Mouse (Mus musculus) MEL (cell line): ENCODE data around the gene Nhsl2. TPM values are rescaled to one million over a fixed set of nuclear protein-coding genes. Genes with fewer than 3 reads are reported as not detected.

Source experiments
- DNase-seq: peaks from one replicate; pipeline ENCODE4 v3.0.0; 2011; ENCODE audit warnings: low read depth, low spot score
- H3K27ac ChIP-seq: 2 replicates; pipeline ENCODE4 v1.5.1; 2012; ENCODE audit warnings: low read depth, mild to moderate bottlenecking, control low read depth, low read length, moderate library complexity; ENCODE audit not compliant: control insufficient read depth
- H3K27me3 ChIP-seq, 2 experiments: fragments of 150-350 bp in 1 of 2; sonication (generic) in 1 of 2; 2 replicates each; pipeline ENCODE4 v1.6.1; 2012; ENCODE audit warnings: low read length in 2 of 2, mild to moderate bottlenecking in 2 of 2, improper control_type of control experiment in 1 of 2, moderate library complexity in 1 of 2; ENCODE audit not compliant: insufficient read depth in 2 of 2, control insufficient read depth in 1 of 2
- H3K36me3 ChIP-seq, 2 experiments: 2 replicates each; pipeline ENCODE4 v1.6.1; 2012 to 2014; ENCODE audit warnings: low read length in 2 of 2, improper control_type of control experiment in 1 of 2, inconsistent platforms in 1 of 2, mild to moderate bottlenecking in 1 of 2; ENCODE audit not compliant: insufficient read depth in 2 of 2, control insufficient read depth in 1 of 2
- H3K4me1 ChIP-seq, 2 experiments: fragments of 150-350 bp in 1 of 2; sonication (generic) in 1 of 2; 2 replicates each; pipeline ENCODE4 v1.6.1; 2012; ENCODE audit warnings: low read length in 2 of 2, improper control_type of control experiment in 1 of 2, mild to moderate bottlenecking in 1 of 2; ENCODE audit not compliant: insufficient read depth in 2 of 2, control insufficient read depth in 1 of 2
- H3K4me3 ChIP-seq, 2 experiments: fragments of 150-350 bp in 1 of 2; sonication (generic) in 1 of 2; 2 replicates each; pipeline ENCODE4 v1.5.1; 2012; ENCODE audit warnings: low read depth in 2 of 2, low read length in 2 of 2, mild to moderate bottlenecking in 2 of 2, moderate library complexity in 2 of 2, control low read depth in 1 of 2, improper control_type of control experiment in 1 of 2; ENCODE audit not compliant: control insufficient read depth in 1 of 2, insufficient read depth in 1 of 2
- H3K79me2 ChIP-seq: 2 replicates; pipeline ENCODE4 v1.6.1; 2012; ENCODE audit warnings: mild to moderate bottlenecking, low read length, moderate library complexity; ENCODE audit not compliant: control insufficient read depth, poor library complexity, insufficient read depth
- H3K9ac ChIP-seq: 2 replicates; pipeline ENCODE4 v1.6.1; 2012; ENCODE audit warnings: low read depth, mild to moderate bottlenecking, control low read depth, low read length, moderate library complexity; ENCODE audit not compliant: control insufficient read depth, poor library complexity, severe bottlenecking
- H3K9me3 ChIP-seq: fragments of 150-350 bp; sonication (generic); replicated peaks from 2 replicates; pipeline ENCODE4 v1.6.1; 2012; ENCODE audit warnings: mild to moderate bottlenecking, low read length, improper control_type of control experiment, moderate library complexity; ENCODE audit not compliant: insufficient read depth
- CTCF ChIP-seq, 3 experiments: IDR thresholded peaks in 2 of 3; conservative IDR thresholded peaks in 1 of 3; 2 replicates each; pipeline ENCODE4 v1.5.1; 2011 to 2012; ENCODE audit warnings: low read length in 3 of 3, low read depth in 2 of 3, mild to moderate bottlenecking in 2 of 3, improper control_type of control experiment in 1 of 3, inconsistent platforms in 1 of 3, mixed read lengths in 1 of 3, moderate library complexity in 1 of 3; ENCODE audit not compliant: control insufficient read depth in 1 of 3, insufficient read depth in 1 of 3, poor library complexity in 1 of 3, severe bottlenecking in 1 of 3
- E2F4 ChIP-seq: IDR thresholded peaks from 2 replicates; pipeline ENCODE4 v1.6.1; 2011; ENCODE audit warnings: low read depth, low read length, improper control_type of control experiment, borderline replicate concordance
- ELF1 ChIP-seq: IDR thresholded peaks from 2 replicates; pipeline ENCODE4 v1.6.1; 2014; ENCODE audit warnings: low read depth, mild to moderate bottlenecking, inconsistent platforms, low read length, improper control_type of control experiment, moderate library complexity
- EP300 ChIP-seq, 2 experiments: IDR thresholded peaks; 2 replicates each; pipeline ENCODE4 v1.6.1; 2011; ENCODE audit warnings: improper control_type of control experiment in 2 of 2, low read length in 2 of 2, low read depth in 1 of 2, mild to moderate bottlenecking in 1 of 2
- GATA1 ChIP-seq: IDR thresholded peaks from 2 replicates; pipeline ENCODE4 v1.6.1; 2011; ENCODE audit warnings: low read depth, low read length, improper control_type of control experiment
- MAFK ChIP-seq: IDR thresholded peaks from 2 replicates; pipeline ENCODE4 v1.6.1; 2011; ENCODE audit warnings: low read depth, mild to moderate bottlenecking, low read length, improper control_type of control experiment, borderline replicate concordance
- MAX ChIP-seq: IDR thresholded peaks from 2 replicates; pipeline ENCODE4 v1.6.1; 2011; ENCODE audit warnings: low read length, improper control_type of control experiment
- MXI1 ChIP-seq: IDR thresholded peaks from 2 replicates; pipeline ENCODE4 v1.6.1; 2011; ENCODE audit warnings: mild to moderate bottlenecking, low read depth, low read length, improper control_type of control experiment
- MYB ChIP-seq: IDR thresholded peaks from 2 replicates; pipeline ENCODE4 v1.6.1; 2011; ENCODE audit warnings: mild to moderate bottlenecking, low read depth, low read length, improper control_type of control experiment
- NRF1 ChIP-seq: IDR thresholded peaks from 2 replicates; pipeline ENCODE4 v1.6.1; 2014; ENCODE audit warnings: low read depth, mild to moderate bottlenecking, inconsistent platforms, low read length, improper control_type of control experiment, moderate library complexity; ENCODE audit not compliant: poor library complexity, insufficient read depth, severe bottlenecking
- POLR2AphosphoS2 ChIP-seq: IDR thresholded peaks from 2 replicates; pipeline ENCODE4 v1.6.1; 2011; ENCODE audit warnings: low read length, improper control_type of control experiment
- POLR2AphosphoS5 ChIP-seq: IDR thresholded peaks from 2 replicates; pipeline ENCODE4 v1.6.1; 2012; ENCODE audit warnings: low read depth, borderline replicate concordance, mild to moderate bottlenecking, inconsistent platforms, low read length, moderate library complexity, mixed read lengths
- RAD21 ChIP-seq: IDR thresholded peaks from 2 replicates; pipeline ENCODE4 v1.6.1; 2011; ENCODE audit warnings: mild to moderate bottlenecking, low read depth, low read length, improper control_type of control experiment
- RCOR1 ChIP-seq: IDR thresholded peaks from 2 replicates; pipeline ENCODE4 v1.6.1; 2012; ENCODE audit warnings: low read depth, mild to moderate bottlenecking, inconsistent platforms, low read length, improper control_type of control experiment
- SIN3A ChIP-seq: IDR thresholded peaks from 2 replicates; pipeline ENCODE4 v1.6.1; 2012; ENCODE audit warnings: low read length, improper control_type of control experiment, inconsistent platforms
- SMC3 ChIP-seq: IDR thresholded peaks from 2 replicates; pipeline ENCODE4 v1.6.1; 2011; ENCODE audit warnings: low read depth, low read length, improper control_type of control experiment
- TAL1 ChIP-seq: IDR thresholded peaks from 2 replicates; pipeline ENCODE4 v1.6.1; 2012; ENCODE audit warnings: mild to moderate bottlenecking, inconsistent platforms, low read length, moderate library complexity, mixed read lengths
- TBP ChIP-seq: IDR thresholded peaks from 2 replicates; pipeline ENCODE4 v1.8.0; 2011; ENCODE audit warnings: low read depth, low read length, improper control_type of control experiment
- UBTF ChIP-seq: IDR thresholded peaks from 2 replicates; pipeline ENCODE4 v1.6.1; 2012; ENCODE audit warnings: low read depth, mild to moderate bottlenecking, inconsistent platforms, low read length, improper control_type of control experiment, moderate library complexity, borderline replicate concordance; ENCODE audit not compliant: insufficient read depth
- USF2 ChIP-seq, 2 experiments: IDR thresholded peaks; 2 replicates each; pipeline ENCODE4 v1.6.1; 2011 to 2012; ENCODE audit warnings: improper control_type of control experiment in 2 of 2, low read length in 2 of 2, borderline replicate concordance in 1 of 2, inconsistent platforms in 1 of 2, low read depth in 1 of 2, mild to moderate bottlenecking in 1 of 2; ENCODE audit not compliant: insufficient read depth in 1 of 2
- ZMIZ1 ChIP-seq: IDR thresholded peaks from 2 replicates; pipeline ENCODE4 v1.6.1; 2012; ENCODE audit warnings: low read depth, mild to moderate bottlenecking, inconsistent platforms, low read length, improper control_type of control experiment, moderate library complexity
- polyA plus RNA-seq, 2 experiments: library from polyadenylated mRNA; stranded (reverse) in 1 of 2; unstranded in 1 of 2; fragments of >175 nt in 1 of 2; fragments of >200 nt in 1 of 2; gene quantifications; 2 replicates each; pipeline versions ENCODE4 v1.2.1 to v1.2.4; 2012; ENCODE audit warnings: low replicate concordance in 2 of 2, low read depth in 1 of 2; ENCODE audit not compliant: insufficient read length in 2 of 2, insufficient read depth in 1 of 2, missing spikeins in 1 of 2
- total RNA-seq: library from RNA; depleted of rRNA; stranded (reverse); fragments of 300-350 nt; gene quantifications from 2 replicates; pipeline ENCODE4 v1.2.3, GENCODE M21; 2012

The Nhsl2 gene
- total and polyA plus RNA-seq, 3 experiments = 0.01 to 0.23 TPM; not detected in 1

GRCm38 (mm10) chrX:102050552-102050951 is 201.4 kb downstream of the Nhsl2 start:
- Histone ChIP-seq H3K9me3 (no peaks in the 10 kb centered on the region), H3K27me3 (no peaks in the 10 kb centered on the region; a peak in 1 of 4 replicates), H3K4me3 (no peak overlapping the region), H3K9ac (no peak overlapping the region), H3K27ac (no peak overlapping the region), H3K79me2 (no peaks in the 10 kb centered on the region), H3K36me3 (no peaks in the 10 kb centered on the region), H3K4me1 (no peaks in the 10 kb centered on the region)
- no peak for DNase-seq
- no peak for TF ChIP-seq ELF1
- no peak for TF ChIP-seq MAFK
- TF ChIP-seq SIN3A = no peak
- TF ChIP-seq RCOR1 = no peak
- TF ChIP-seq SMC3 = no peak

GRCm38 (mm10) chrX:102051225-102051624 is 202.0 kb downstream of the Nhsl2 start:
- no peak for DNase-seq
- Histone ChIP-seq H3K27me3 (no peaks in the 10 kb centered on the region; a peak in 1 of 4 replicates), H3K9ac (no peak overlapping the region), H3K36me3 (no peaks in the 10 kb centered on the region), H3K27ac (no peak overlapping the region), H3K9me3 (no peaks in the 10 kb centered on the region), H3K79me2 (no peaks in the 10 kb centered on the region), H3K4me3 (no peak overlapping the region), H3K4me1 (no peaks in the 10 kb centered on the region)
- TF ChIP-seq ZMIZ1 (no peak), POLR2AphosphoS5 (no peak), TAL1 (no peak), EP300 (IDR thresholded peaks at IDR 0.05; ENCODE audit: low read depth in 1 of 2, low read length in 2 of 2) (no peak), NRF1 (no peak), E2F4 (no peak), CTCF (IDR thresholded peaks at IDR 0.05 in 2 of 3, conservative IDR thresholded peaks at IDR 0.05 in 1 of 3; ENCODE audit: control insufficient read depth in 1 of 3, insufficient read depth in 1 of 3, low read depth in 2 of 3, low read length in 3 of 3, poor library complexity in 1 of 3, severe bottlenecking in 1 of 3) (no peak), TBP (no peak), GATA1 (no peak), MYB (no peak), UBTF (no peak), POLR2AphosphoS2 (no peak), USF2 (IDR thresholded peaks at IDR 0.05; ENCODE audit: borderline replicate concordance in 1 of 2, insufficient read depth in 1 of 2, low read depth in 1 of 2, low read length in 2 of 2) (no peak), RAD21 (no peak), MXI1 (no peak), MAX (no peak)
